Mouse (Mus musculus): Measurements from ENCODE around the gene Ccdc171. TPM values are rescaled to one million over a fixed set of nuclear protein-coding genes. Genes with fewer than 3 reads are reported as not detected.

Ccdc171 gene
- polyA plus RNA-seq, 1 experiment from 2014 or later = 3.4 TPM

Other genes starting within 250 kb of the Ccdc171 start
- 5.6 TPM in 2 replicates for gene Ttc39b, start 201.3 kb upstream of the Ccdc171 start, polyA plus RNA-seq (2015; fragmentation: Nextera tagmentation; extraction: Ambion mirVana)
- gene Snapc3, start 107.8 kb upstream of the Ccdc171 start, polyA plus RNA-seq (2015; fragmentation: Nextera tagmentation; extraction: Ambion mirVana) = 39.0 and 40.4 TPM in 2 replicates
- 73.9 and 96.7 TPM in 2 replicates for gene Psip1, start 39.1 kb upstream of the Ccdc171 start, polyA plus RNA-seq (2015; fragmentation: Nextera tagmentation; extraction: Ambion mirVana)

Data from limb, embryonic 15.5 days (tissue).